Mouse (Mus musculus): ENCODE data around the gene Cbx6. TPM values are rescaled to one million over a fixed set of nuclear protein-coding genes. Genes with fewer than 3 reads are reported as not detected.
"Not testable (repeated sequence)": the region's sequence is repeated elsewhere in the genome, so short reads cannot be mapped to it uniquely, and the experiment has no call there.

Cbx6 gene
- polyA plus RNA-seq, 1 experiment: 295 TPM

- Histone ChIP-seq H3K27ac (ENCODE audit: insufficient read depth, low read length) (no peak overlapping the region), H3K4me3 (ENCODE audit: insufficient read depth, low read length) (no peak overlapping the region), H3K4me1 (ENCODE audit: control insufficient read depth, insufficient read depth, low read length) (peaks cover 16% of the 10 kb centered on the region)
- TF ChIP-seq CTCF (IDR thresholded peaks at IDR 0.05; ENCODE audit: extremely low read depth, insufficient read depth, low read length): peak; percentile 58
- no peak for TF ChIP-seq POLR2A (IDR thresholded peaks at IDR 0.05; ENCODE audit: extremely low read depth, insufficient read depth, low read length)
Measured at GRCm38 (mm10) chr15:79825146-79825825, 9.2 kb downstream of the Cbx6 start.

GRCm38 (mm10) chr15:79823588-79824280, 10.8 kb downstream of the Cbx6 start:
- peaks cover 11% of the 10 kb centered on the region for H3K4me1 ChIP-seq (ENCODE audit: control insufficient read depth, insufficient read depth, low read length)
- no peak overlapping the region for H3K4me3 ChIP-seq (ENCODE audit: insufficient read depth, low read length)
- H3K27ac ChIP-seq (ENCODE audit: insufficient read depth, low read length): no peak overlapping the region
- TF ChIP-seq POLR2A (IDR thresholded peaks at IDR 0.05; ENCODE audit: extremely low read depth, insufficient read depth, low read length): 0 out of 2 replicates have a peak, but pooled peaks have one; percentile 11
- TF ChIP-seq CTCF (IDR thresholded peaks at IDR 0.05; ENCODE audit: extremely low read depth, insufficient read depth, low read length): no peak

GRCm38 (mm10) chr15:79822265-79823199, 12.0 kb downstream of the Cbx6 start:
- H3K4me1 ChIP-seq (ENCODE audit: control insufficient read depth, insufficient read depth, low read length): peaks cover 9% of the 10 kb centered on the region
- no peak overlapping the region for H3K4me3 ChIP-seq (ENCODE audit: insufficient read depth, low read length)
- no peak overlapping the region for H3K27ac ChIP-seq (ENCODE audit: insufficient read depth, low read length)
- TF ChIP-seq CTCF (IDR thresholded peaks at IDR 0.05; ENCODE audit: extremely low read depth, insufficient read depth, low read length) (no peak), POLR2A (IDR thresholded peaks at IDR 0.05; ENCODE audit: extremely low read depth, insufficient read depth, low read length) (peak; percentile 9; the same call in 1 of the 2 replicates)

- H3K27ac ChIP-seq (ENCODE audit: insufficient read depth, low read length): no peak overlapping the region
- no peaks in the 10 kb centered on the region for H3K4me1 ChIP-seq (ENCODE audit: control insufficient read depth, insufficient read depth, low read length)
- no peak overlapping the region for H3K4me3 ChIP-seq (ENCODE audit: insufficient read depth, low read length)
- TF ChIP-seq POLR2A (IDR thresholded peaks at IDR 0.05; ENCODE audit: extremely low read depth, insufficient read depth, low read length) (no peak), CTCF (IDR thresholded peaks at IDR 0.05; ENCODE audit: extremely low read depth, insufficient read depth, low read length) (no peak)
Measured at GRCm38 (mm10) chr15:79818325-79818724, 16.2 kb downstream of the Cbx6 start.

GRCm38 (mm10) chr15:79813666-79814258, 20.7 kb downstream of the Cbx6 start:
- TF ChIP-seq CTCF (IDR thresholded peaks at IDR 0.05; ENCODE audit: extremely low read depth, insufficient read depth, low read length) (no peak), POLR2A (IDR thresholded peaks at IDR 0.05; ENCODE audit: extremely low read depth, insufficient read depth, low read length) (no peak)
- Histone ChIP-seq H3K4me1 (ENCODE audit: control insufficient read depth, insufficient read depth, low read length) (no peaks in the 10 kb centered on the region), H3K27ac (ENCODE audit: insufficient read depth, low read length) (no peak overlapping the region), H3K4me3 (ENCODE audit: insufficient read depth, low read length) (no peak overlapping the region)

- not testable (repeated sequence) for H3K27ac ChIP-seq (ENCODE audit: insufficient read depth, low read length); H3K4me1 ChIP-seq (ENCODE audit: control insufficient read depth, insufficient read depth, low read length); H3K4me3 ChIP-seq (ENCODE audit: insufficient read depth, low read length)
Measured at GRCm38 (mm10) chr15:79812840-79813239, 21.6 kb downstream of the Cbx6 start.

DNA sequence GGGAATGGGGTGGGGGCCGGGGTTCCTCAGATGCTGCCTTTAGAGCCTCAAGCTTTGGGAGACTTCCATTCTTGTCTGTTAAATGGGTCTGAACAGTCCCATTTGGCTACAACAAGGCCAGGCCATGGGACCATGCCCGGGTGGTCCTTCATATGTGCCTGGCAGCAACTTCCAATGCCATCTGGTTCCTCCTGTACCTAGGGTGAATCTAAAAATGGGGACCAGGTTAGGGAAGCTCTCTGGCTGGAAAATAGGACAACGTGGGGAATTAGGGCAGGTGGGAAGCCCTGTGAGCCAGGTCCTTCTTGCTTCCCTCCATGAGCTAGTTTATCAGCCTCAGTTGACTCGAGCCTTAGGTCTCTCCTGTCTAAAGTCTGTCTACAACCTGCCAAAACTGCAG, 23.5 kb downstream of the Cbx6 start:
- Histone ChIP-seq H3K27ac (ENCODE audit: insufficient read depth, low read length) (no peak overlapping the region), H3K4me1 (ENCODE audit: control insufficient read depth, insufficient read depth, low read length) (no peaks in the 10 kb centered on the region), H3K4me3 (ENCODE audit: insufficient read depth, low read length) (no peak overlapping the region)
- TF ChIP-seq POLR2A (IDR thresholded peaks at IDR 0.05; ENCODE audit: extremely low read depth, insufficient read depth, low read length): no peak
- no peak for TF ChIP-seq CTCF (IDR thresholded peaks at IDR 0.05; ENCODE audit: extremely low read depth, insufficient read depth, low read length)

- Histone ChIP-seq H3K4me3 (ENCODE audit: insufficient read depth, low read length) (no peak overlapping the region), H3K27ac (ENCODE audit: insufficient read depth, low read length) (no peak overlapping the region), H3K4me1 (ENCODE audit: control insufficient read depth, insufficient read depth, low read length) (peaks cover 1% of the 10 kb centered on the region)
- TF ChIP-seq POLR2A (IDR thresholded peaks at IDR 0.05; ENCODE audit: extremely low read depth, insufficient read depth, low read length): no peak
- TF ChIP-seq CTCF (IDR thresholded peaks at IDR 0.05; ENCODE audit: extremely low read depth, insufficient read depth, low read length): no peak
Measured at GRCm38 (mm10) chr15:79810061-79810460, 24.4 kb downstream of the Cbx6 start.

DNA sequence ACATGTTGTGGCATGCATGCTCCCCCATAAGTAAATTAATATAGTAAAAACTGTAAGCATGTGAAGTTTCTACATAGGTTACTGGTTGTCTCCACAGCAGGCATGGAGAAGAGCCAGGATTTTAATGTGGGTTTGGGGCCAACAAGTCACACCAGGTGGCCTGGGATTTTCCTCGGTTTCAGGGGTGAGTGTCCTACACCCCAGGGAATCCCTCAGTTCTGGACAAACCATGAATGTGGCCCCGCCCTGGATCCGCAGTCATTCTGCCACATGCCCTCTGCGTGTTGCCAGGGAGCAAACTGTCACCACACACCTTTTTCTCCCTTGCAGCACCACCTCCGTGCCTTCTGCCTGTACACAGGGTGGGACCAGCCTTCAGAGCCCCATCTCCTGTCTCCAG, 25.8 kb downstream of the Cbx6 start:
- H3K4me3 ChIP-seq (ENCODE audit: insufficient read depth, low read length): no peak overlapping the region
- H3K4me1 ChIP-seq (ENCODE audit: control insufficient read depth, insufficient read depth, low read length): peaks cover 2% of the 10 kb centered on the region
- no peak overlapping the region for H3K27ac ChIP-seq (ENCODE audit: insufficient read depth, low read length)
- TF ChIP-seq CTCF (IDR thresholded peaks at IDR 0.05; ENCODE audit: extremely low read depth, insufficient read depth, low read length): no peak
- no peak for TF ChIP-seq POLR2A (IDR thresholded peaks at IDR 0.05; ENCODE audit: extremely low read depth, insufficient read depth, low read length)
